Mouse (Mus musculus): Measurements from ENCODE around the gene Shisa7. TPM values are rescaled to one million over a fixed set of nuclear protein-coding genes. Genes with fewer than 3 reads are reported as not detected.
A peak's percentile ranks its signal among the peaks of the same experiment; 100 is the strongest.
"Not testable (repeated sequence)": the region's sequence is repeated elsewhere in the genome, so short reads cannot be mapped to it uniquely, and the experiment has no call there.

Gene Shisa7
- polyA plus RNA-seq, 1 experiment from 2014 or later = 10.0 TPM

- H3K9me3 ChIP-seq (ENCODE audit: control insufficient read depth, low read length) = no peaks in the 10 kb centered on the region
- H3K4me1 ChIP-seq (ENCODE audit: control insufficient read depth, insufficient read depth, low read depth, low read length) = peaks cover 22% of the 10 kb centered on the region
- peak; percentile 99 for ATAC-seq
- H3K4me2 ChIP-seq (ENCODE audit: low read length) = peak within 1 kb of the TSS; percentile 85
- peaks cover 15% of the 10 kb centered on the region for H3K36me3 ChIP-seq (ENCODE audit: control insufficient read depth, insufficient read depth, low read length)
- peak within 1 kb of the TSS; percentile 91 for H3K9ac ChIP-seq (ENCODE audit: low read depth, low read length)
- H3K4me3 ChIP-seq (ENCODE audit: low read length) = peak within 1 kb of the TSS; percentile 95
- H3K27me3 ChIP-seq (replicated peaks; ENCODE audit: control insufficient read depth, insufficient read depth, low read length) = no peaks in the 10 kb centered on the region
- peak within 1 kb of the TSS; percentile 98 for H3K27ac ChIP-seq (ENCODE audit: low read depth, low read length)
- under 1% methylated on average over 62 of the region's 62 CpGs for WGBS
Measured at GRCm38 (mm10) chr7:4812303-4813104, 32.0 kb downstream of the Shisa7 start, which contains the start of gene Ube2s. Gene Ube2s, minus strand, starts transcription at chr7:4812590.

GRCm38 (mm10) chr7:4811842-4812302 is 32.6 kb downstream of the Shisa7 start:
- no peak; the same call in 1 of the 2 replicates for ATAC-seq
- under 1% methylated on average over 25 of the region's 36 CpGs for WGBS

GRCm38 (mm10) chr7:4811131-4811530 is 33.4 kb downstream of the Shisa7 start:
- 45% methylated on average over 10 of the region's 10 CpGs for WGBS
- Histone ChIP-seq H3K9ac (ENCODE audit: low read depth, low read length) (peak overlapping the region; percentile 91), H3K4me1 (ENCODE audit: control insufficient read depth, insufficient read depth, low read depth, low read length) (peaks cover 22% of the 10 kb centered on the region), H3K4me2 (ENCODE audit: low read length) (peak overlapping the region; percentile 85), H3K36me3 (ENCODE audit: control insufficient read depth, insufficient read depth, low read length) (peaks cover 27% of the 10 kb centered on the region), H3K4me3 (ENCODE audit: low read length) (peak overlapping the region; percentile 95)
- H3K27me3 ChIP-seq (replicated peaks; ENCODE audit: control insufficient read depth, insufficient read depth, low read length); H3K27ac ChIP-seq (ENCODE audit: low read depth, low read length); H3K9me3 ChIP-seq (ENCODE audit: control insufficient read depth, low read length); ATAC-seq: not testable (repeated sequence)

More at GRCm38 (mm10) chr7:4811842-4812302, 32.6 kb downstream of the Shisa7 start:
- H3K4me2 ChIP-seq (ENCODE audit: low read length) = peak overlapping the region; percentile 85
- H3K36me3 ChIP-seq (ENCODE audit: control insufficient read depth, insufficient read depth, low read length) = peaks cover 21% of the 10 kb centered on the region
- H3K27me3 ChIP-seq (replicated peaks; ENCODE audit: control insufficient read depth, insufficient read depth, low read length) = no peaks in the 10 kb centered on the region
- H3K4me1 ChIP-seq (ENCODE audit: control insufficient read depth, insufficient read depth, low read depth, low read length) = peaks cover 22% of the 10 kb centered on the region
- H3K4me3 ChIP-seq (ENCODE audit: low read length) = peak overlapping the region; percentile 95
- H3K9ac ChIP-seq (ENCODE audit: low read depth, low read length) = peak overlapping the region; percentile 91
- H3K9me3 ChIP-seq (ENCODE audit: control insufficient read depth, low read length) = no peaks in the 10 kb centered on the region
- H3K27ac ChIP-seq (ENCODE audit: low read depth, low read length) = peak overlapping the region; percentile 98

GRCm38 (mm10) chr7:4806716-4807115 is 37.8 kb downstream of the Shisa7 start:
- Histone ChIP-seq H3K9ac (ENCODE audit: low read depth, low read length) (no peak overlapping the region), H3K27ac (ENCODE audit: low read depth, low read length) (no peak overlapping the region), H3K4me3 (ENCODE audit: low read length) (no peak overlapping the region), H3K36me3 (ENCODE audit: control insufficient read depth, insufficient read depth, low read length) (peaks cover 29% of the 10 kb centered on the region), H3K4me2 (ENCODE audit: low read length) (no peak overlapping the region), H3K27me3 (replicated peaks; ENCODE audit: control insufficient read depth, insufficient read depth, low read length) (no peaks in the 10 kb centered on the region), H3K9me3 (ENCODE audit: control insufficient read depth, low read length) (no peaks in the 10 kb centered on the region), H3K4me1 (ENCODE audit: control insufficient read depth, insufficient read depth, low read depth, low read length) (peaks cover 17% of the 10 kb centered on the region)
- no peak for ATAC-seq
- WGBS = 91% methylated on average over 7 of the region's 7 CpGs

- H3K4me3 ChIP-seq (ENCODE audit: low read length) = no peak overlapping the region
- H3K27ac ChIP-seq (ENCODE audit: low read depth, low read length) = no peak overlapping the region
- no peak for ATAC-seq
- no peaks in the 10 kb centered on the region for H3K27me3 ChIP-seq (replicated peaks; ENCODE audit: control insufficient read depth, insufficient read depth, low read length)
- H3K4me2 ChIP-seq (ENCODE audit: low read length) = no peak overlapping the region
- no peaks in the 10 kb centered on the region for H3K4me1 ChIP-seq (ENCODE audit: control insufficient read depth, insufficient read depth, low read depth, low read length)
- no peaks in the 10 kb centered on the region for H3K9me3 ChIP-seq (ENCODE audit: control insufficient read depth, low read length)
- H3K9ac ChIP-seq (ENCODE audit: low read depth, low read length) = no peak overlapping the region
- H3K36me3 ChIP-seq (ENCODE audit: control insufficient read depth, insufficient read depth, low read length) = peaks cover 17% of the 10 kb centered on the region
Measured at GRCm38 (mm10) chr7:4802247-4802646, 42.2 kb downstream of the Shisa7 start.

- ATAC-seq = 0 out of 2 replicates have a peak, but pooled peaks have one; percentile 10
- no peaks in the 10 kb centered on the region for H3K9me3 ChIP-seq (ENCODE audit: control insufficient read depth, low read length)
- H3K4me1 ChIP-seq (ENCODE audit: control insufficient read depth, insufficient read depth, low read depth, low read length) = peaks cover 7% of the 10 kb centered on the region
- no peak overlapping the region for H3K27ac ChIP-seq (ENCODE audit: low read depth, low read length)
- 68% methylated on average over 7 of the region's 7 CpGs for WGBS
- H3K27me3 ChIP-seq (replicated peaks; ENCODE audit: control insufficient read depth, insufficient read depth, low read length) = no peaks in the 10 kb centered on the region
- H3K36me3 ChIP-seq (ENCODE audit: control insufficient read depth, insufficient read depth, low read length) = peaks cover 22% of the 10 kb centered on the region
- H3K4me2 ChIP-seq (ENCODE audit: low read length) = no peak overlapping the region
- no peak overlapping the region for H3K9ac ChIP-seq (ENCODE audit: low read depth, low read length)
- H3K4me3 ChIP-seq (ENCODE audit: low read length) = no peak overlapping the region
Measured at GRCm38 (mm10) chr7:4795767-4796433, 48.6 kb downstream of the Shisa7 start.

GRCm38 (mm10) chr7:4794631-4795168 is 49.8 kb downstream of the Shisa7 start:
- 84% methylated on average over 3 of the region's 3 CpGs for WGBS
- ATAC-seq = no peak
- H3K36me3 ChIP-seq (ENCODE audit: control insufficient read depth, insufficient read depth, low read length) = peaks cover 22% of the 10 kb centered on the region
- peaks cover 7% of the 10 kb centered on the region for H3K4me1 ChIP-seq (ENCODE audit: control insufficient read depth, insufficient read depth, low read depth, low read length)
- H3K4me2 ChIP-seq (ENCODE audit: low read length) = no peak overlapping the region
- H3K9me3 ChIP-seq (ENCODE audit: control insufficient read depth, low read length) = no peaks in the 10 kb centered on the region
- no peak overlapping the region for H3K4me3 ChIP-seq (ENCODE audit: low read length)
- H3K27ac ChIP-seq (ENCODE audit: low read depth, low read length) = no peak overlapping the region
- H3K9ac ChIP-seq (ENCODE audit: low read depth, low read length) = no peak overlapping the region
- H3K27me3 ChIP-seq (replicated peaks; ENCODE audit: control insufficient read depth, insufficient read depth, low read length) = peaks cover 2% of the 10 kb centered on the region; the same call in 1 of the 2 replicates

- Histone ChIP-seq H3K9ac (ENCODE audit: low read depth, low read length) (peak overlapping the region; percentile 92), H3K4me1 (ENCODE audit: control insufficient read depth, insufficient read depth, low read depth, low read length) (peaks cover 11% of the 10 kb centered on the region), H3K36me3 (ENCODE audit: control insufficient read depth, insufficient read depth, low read length) (peaks cover 22% of the 10 kb centered on the region), H3K9me3 (ENCODE audit: control insufficient read depth, low read length) (no peaks in the 10 kb centered on the region), H3K27me3 (replicated peaks; ENCODE audit: control insufficient read depth, insufficient read depth, low read length) (peaks cover 2% of the 10 kb centered on the region; the same call in 1 of the 2 replicates), H3K4me2 (ENCODE audit: low read length) (peak overlapping the region; percentile 91), H3K27ac (ENCODE audit: low read depth, low read length) (no peak overlapping the region; the same call in 1 of the 2 replicates), H3K4me3 (ENCODE audit: low read length) (peak overlapping the region; percentile 75)
- no peak for ATAC-seq
- 42% methylated on average over 4 of the region's 4 CpGs for WGBS
Measured at GRCm38 (mm10) chr7:4793674-4794073, 50.8 kb downstream of the Shisa7 start.

- H3K27me3 ChIP-seq (replicated peaks; ENCODE audit: control insufficient read depth, insufficient read depth, low read length); ATAC-seq; H3K9me3 ChIP-seq (ENCODE audit: control insufficient read depth, low read length): not testable (repeated sequence)
- under 1% methylated on average over 31 of the region's 31 CpGs for WGBS
- H3K27ac ChIP-seq (ENCODE audit: low read depth, low read length) = peak overlapping the region; percentile 89
- H3K4me2 ChIP-seq (ENCODE audit: low read length) = peak overlapping the region; percentile 91
- peak overlapping the region; percentile 92 for H3K9ac ChIP-seq (ENCODE audit: low read depth, low read length)
- H3K4me3 ChIP-seq (ENCODE audit: low read length) = peak overlapping the region; percentile 75
- peaks cover 22% of the 10 kb centered on the region for H3K36me3 ChIP-seq (ENCODE audit: control insufficient read depth, insufficient read depth, low read length)
- peaks cover 15% of the 10 kb centered on the region for H3K4me1 ChIP-seq (ENCODE audit: control insufficient read depth, insufficient read depth, low read depth, low read length)
Measured at GRCm38 (mm10) chr7:4793248-4793647, 51.2 kb downstream of the Shisa7 start.
